Mouse (Mus musculus) lung, embryonic 14.5 days (tissue): ENCODE measurements around the gene Dock9. TPM values are rescaled to one million over a fixed set of nuclear protein-coding genes. Genes with fewer than 3 reads are reported as not detected.
"Not testable (repeated sequence)": the region's sequence is repeated elsewhere in the genome, so short reads cannot be mapped to it uniquely, and the experiment has no call there.

ENCODE experiments used
- ATAC-seq: fragments of 200-750 bp; cut with Nextera tagmentation; 2 replicates; pipeline ENCODE4 v1.8.0; 2017; ENCODE audit warnings: mild to moderate bottlenecking, moderate TSS enrichment, moderate library complexity; ENCODE audit not compliant: insufficient read depth
- DNase-seq: peaks from one replicate; pipeline ENCODE4 v3.0.0-alpha.2; 2015
- H3K27ac ChIP-seq: fragments of 300-500 bp; sonication (generic); 2 replicates; pipeline ENCODE4 v1.5.1; 2014; ENCODE audit warnings: low read depth, mild to moderate bottlenecking, moderate library complexity
- H3K27me3 ChIP-seq: fragments of 300-500 bp; sonication (generic); 2 replicates; pipeline ENCODE4 v1.6.1; 2014; ENCODE audit warnings: low read length, control low read depth; ENCODE audit not compliant: insufficient read depth
- H3K36me3 ChIP-seq: fragments of 300-500 bp; sonication (generic); 2 replicates; pipeline ENCODE4 v1.6.1; 2014; ENCODE audit warnings: control low read depth; ENCODE audit not compliant: insufficient read depth
- H3K4me1 ChIP-seq: fragments of 300-500 bp; sonication (generic); 2 replicates; pipeline ENCODE4 v1.6.1; 2014; ENCODE audit warnings: antibody characterized with exemption, control low read depth; ENCODE audit not compliant: insufficient read depth
- H3K4me2 ChIP-seq: fragments of 300-500 bp; sonication (generic); 2 replicates; pipeline ENCODE4 v1.6.1; 2014; ENCODE audit warnings: mild to moderate bottlenecking
- H3K4me3 ChIP-seq: fragments of 300-500 bp; sonication (generic); 2 replicates; pipeline ENCODE4 v1.5.1; 2014; ENCODE audit warnings: low read depth, low read length
- H3K9ac ChIP-seq: fragments of 300-500 bp; sonication (generic); 2 replicates; pipeline ENCODE4 v1.6.1; 2014
- H3K9me3 ChIP-seq: fragments of 300-500 bp; sonication (generic); 2 replicates; pipeline ENCODE4 v1.6.1; 2016; ENCODE audit warnings: low read depth, low read length, control low read depth
- CTCF ChIP-seq: IDR thresholded peaks from 2 replicates; pipeline ENCODE4 v1.5.1; 2016; ENCODE audit warnings: antibody characterized with exemption, low read depth
- WGBS: fragments of 180-500 bp; shearing (Covaris S2); extraction: QIAGEN DNeasy Blood & Tissue Kit; methylation state at CpG from one replicate; pipeline ENCODE4 v1.1.7; 2014; 5-methylcytosine and 5-hydroxymethylcytosine counted together
- polyA plus RNA-seq: library from polyadenylated mRNA; unstranded; fragments of >200 nt; fragmentation: Nextera tagmentation; extraction: Ambion mirVana; gene quantifications from 2 replicates; pipeline ENCODE4 v1.2.1, GENCODE M21; 2014

The Dock9 gene
- polyA plus RNA-seq, 1 experiment from 2014 or later = 14.6 TPM

GRCm38 (mm10) chr14:121724501-121724900 lies 73.1 kb downstream of the Dock9 start:
- Histone ChIP-seq H3K4me2 (no peak overlapping the region), H3K4me1 (peaks cover 5% of the 10 kb centered on the region; the same call in 1 of the 2 replicates), H3K9ac (no peak overlapping the region), H3K36me3 (no peaks in the 10 kb centered on the region), H3K9me3 (no peaks in the 10 kb centered on the region), H3K27ac (no peak overlapping the region), H3K4me3 (no peak overlapping the region), H3K27me3 (no peaks in the 10 kb centered on the region)
- WGBS = 81% methylated on average over 8 of the region's 8 CpGs
- ATAC-seq (no peak), DNase-seq (no peak)
- no peak for TF ChIP-seq CTCF

GRCm38 (mm10) chr14:121722774-121723173 lies 74.9 kb downstream of the Dock9 start:
- WGBS = 23% methylated on average over 8 of the region's 8 CpGs
- Histone ChIP-seq H3K4me2 (no peak overlapping the region), H3K27ac (no peak overlapping the region)

GRCm38 (mm10) chr14:121721431-121721830 lies 76.2 kb downstream of the Dock9 start:
- no peak; the same call in 1 of the 2 replicates for ATAC-seq
- TF ChIP-seq CTCF = no peak

More at GRCm38 (mm10) chr14:121722774-121723173, 74.9 kb downstream of the Dock9 start:
- Histone ChIP-seq H3K9ac (no peak overlapping the region), H3K9me3 (no peaks in the 10 kb centered on the region), H3K27me3 (no peaks in the 10 kb centered on the region), H3K36me3 (no peaks in the 10 kb centered on the region), H3K4me1 (peaks cover 5% of the 10 kb centered on the region; the same call in 1 of the 2 replicates), H3K4me3 (no peak overlapping the region)
- DNase-seq (no peak), ATAC-seq (no peak)
- no peak for TF ChIP-seq CTCF

GRCm38 (mm10) chr14:121719638-121720601 lies 77.7 kb downstream of the Dock9 start:
- no peaks in the 10 kb centered on the region for H3K27me3 ChIP-seq
- H3K27ac ChIP-seq = no peak overlapping the region
- ATAC-seq (0 out of 2 replicates have a peak, but pooled peaks have one; percentile 23), DNase-seq (peak; percentile 59)
- no peak overlapping the region for H3K4me3 ChIP-seq
- H3K9me3 ChIP-seq = no peaks in the 10 kb centered on the region
- WGBS = 63% methylated on average over 9 of the region's 9 CpGs
- H3K36me3 ChIP-seq = no peaks in the 10 kb centered on the region
- H3K4me1 ChIP-seq = peaks cover 5% of the 10 kb centered on the region; the same call in 1 of the 2 replicates
- H3K4me2 ChIP-seq = no peak overlapping the region
- H3K9ac ChIP-seq = no peak overlapping the region
- TF ChIP-seq CTCF = no peak

More at GRCm38 (mm10) chr14:121721431-121721830, 76.2 kb downstream of the Dock9 start:
- DNase-seq = peak; percentile 76
- peaks cover 5% of the 10 kb centered on the region; the same call in 1 of the 2 replicates for H3K4me1 ChIP-seq
- no peaks in the 10 kb centered on the region for H3K36me3 ChIP-seq
- H3K27ac ChIP-seq = no peak overlapping the region
- no peak overlapping the region for H3K4me3 ChIP-seq
- no peaks in the 10 kb centered on the region for H3K27me3 ChIP-seq
- H3K4me2 ChIP-seq = no peak overlapping the region
- H3K9ac ChIP-seq = no peak overlapping the region
- WGBS = 48% methylated on average over 5 of the region's 5 CpGs
- no peaks in the 10 kb centered on the region for H3K9me3 ChIP-seq

GRCm38 (mm10) chr14:121714799-121715198 lies 82.8 kb downstream of the Dock9 start:
- not testable (repeated sequence) for H3K27ac ChIP-seq, H3K9me3 ChIP-seq, H3K4me3 ChIP-seq, H3K36me3 ChIP-seq, H3K4me2 ChIP-seq, DNase-seq, H3K27me3 ChIP-seq, ATAC-seq, H3K9ac ChIP-seq
- 97% methylated on average over 3 of the region's 3 CpGs for WGBS
- peaks cover 12% of the 10 kb centered on the region for H3K4me1 ChIP-seq

- no peak for ATAC-seq
- Histone ChIP-seq H3K4me1 (peaks cover 12% of the 10 kb centered on the region), H3K9me3 (no peaks in the 10 kb centered on the region), H3K9ac (no peak overlapping the region), H3K27me3 (no peaks in the 10 kb centered on the region), H3K36me3 (no peaks in the 10 kb centered on the region), H3K27ac (no peak overlapping the region), H3K4me2 (no peak overlapping the region), H3K4me3 (no peak overlapping the region)
- no peak for TF ChIP-seq CTCF
- no peak for DNase-seq
- 49% methylated on average over 2 of the region's 2 CpGs for WGBS
Observed at GRCm38 (mm10) chr14:121714268-121714667, 83.4 kb downstream of the Dock9 start.

GRCm38 (mm10) chr14:121713830-121714197 lies 83.8 kb downstream of the Dock9 start:
- Histone ChIP-seq H3K36me3 (no peaks in the 10 kb centered on the region), H3K4me3 (no peak overlapping the region), H3K27me3 (no peaks in the 10 kb centered on the region), H3K9ac (no peak overlapping the region), H3K27ac (no peak overlapping the region), H3K9me3 (no peaks in the 10 kb centered on the region), H3K4me2 (no peak overlapping the region), H3K4me1 (peaks cover 12% of the 10 kb centered on the region)
- DNase-seq (no peak), ATAC-seq (no peak)
- WGBS = 52% methylated on average over 4 of the region's 4 CpGs
- no peak for TF ChIP-seq CTCF
